Mouse (Mus musculus) ES-Bruce4 (cell line): ENCODE measurements around the gene Olfr867.

ENCODE experiments used
- CTCF ChIP-seq: IDR thresholded peaks from one replicate; pipeline ENCODE4 v1.8.1; 2011; ENCODE audit warnings: low read depth, low read length
- POLR2A ChIP-seq: IDR thresholded peaks from one replicate; pipeline ENCODE4 v1.8.1; 2011; ENCODE audit warnings: low read length; ENCODE audit not compliant: insufficient read depth

GRCm38 (mm10) chr9:20027935-20028334, 29.4 kb downstream of the Olfr867 start, which contains the start of gene Olfr866:
- TF ChIP-seq CTCF = no peak
- TF ChIP-seq POLR2A = no peak
